Mouse (Mus musculus) v-Abl transformed pro-B cells (cell line): ENCODE data around the gene Vamp2.

Experiments
- in situ Hi-C, 2 experiments: fragments of 400-800 bp; cut with MboI; formaldehyde crosslinking; loops; one replicate each; pipeline ENCODE4 v1.15.1; 2025; ENCODE audit not compliant: unreplicated experiment in 2 of 2

Gene Vamp2

DNA sequence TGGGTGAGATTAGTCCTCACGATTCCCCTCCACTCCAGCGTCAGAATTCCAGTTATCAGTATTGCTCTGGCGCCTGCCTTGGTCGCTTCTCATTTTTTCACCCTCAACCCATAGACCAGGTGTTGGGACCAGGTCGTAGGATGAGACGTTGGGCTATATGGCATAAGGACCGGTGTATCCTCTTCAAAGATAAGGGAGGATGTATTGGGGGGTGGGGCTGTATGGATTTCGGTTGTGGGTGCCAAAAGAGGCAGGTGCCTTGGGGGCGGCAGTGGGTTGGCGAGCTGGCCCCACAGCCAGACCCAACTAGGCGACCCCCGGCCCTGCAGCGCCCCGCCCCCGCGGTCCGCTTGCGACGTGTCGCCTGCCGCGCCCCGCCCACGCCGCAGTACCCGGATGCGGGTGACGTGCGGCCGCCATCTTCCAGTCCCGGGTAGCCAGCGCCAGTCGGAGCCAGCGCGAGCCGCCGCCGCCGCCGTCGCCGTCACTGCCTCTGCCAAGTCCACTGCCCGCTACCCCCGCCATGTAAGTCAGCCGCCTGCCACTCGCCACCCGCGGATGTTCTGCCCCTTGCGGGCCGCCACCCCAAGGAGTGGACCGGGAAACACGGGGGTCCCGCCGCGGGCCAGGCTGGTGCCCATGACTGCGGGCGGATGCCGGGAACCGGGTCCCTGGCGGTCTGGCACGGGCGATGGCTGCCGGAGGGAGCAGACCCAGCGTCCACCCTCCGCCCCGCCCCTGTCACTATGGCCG lies at the start of gene Vamp2:
Gene Vamp2, plus strand, starts transcription at position 388 of the 753 bp plus-strand sequence.
- in situ Hi-C loops = no loop called here

DNA sequence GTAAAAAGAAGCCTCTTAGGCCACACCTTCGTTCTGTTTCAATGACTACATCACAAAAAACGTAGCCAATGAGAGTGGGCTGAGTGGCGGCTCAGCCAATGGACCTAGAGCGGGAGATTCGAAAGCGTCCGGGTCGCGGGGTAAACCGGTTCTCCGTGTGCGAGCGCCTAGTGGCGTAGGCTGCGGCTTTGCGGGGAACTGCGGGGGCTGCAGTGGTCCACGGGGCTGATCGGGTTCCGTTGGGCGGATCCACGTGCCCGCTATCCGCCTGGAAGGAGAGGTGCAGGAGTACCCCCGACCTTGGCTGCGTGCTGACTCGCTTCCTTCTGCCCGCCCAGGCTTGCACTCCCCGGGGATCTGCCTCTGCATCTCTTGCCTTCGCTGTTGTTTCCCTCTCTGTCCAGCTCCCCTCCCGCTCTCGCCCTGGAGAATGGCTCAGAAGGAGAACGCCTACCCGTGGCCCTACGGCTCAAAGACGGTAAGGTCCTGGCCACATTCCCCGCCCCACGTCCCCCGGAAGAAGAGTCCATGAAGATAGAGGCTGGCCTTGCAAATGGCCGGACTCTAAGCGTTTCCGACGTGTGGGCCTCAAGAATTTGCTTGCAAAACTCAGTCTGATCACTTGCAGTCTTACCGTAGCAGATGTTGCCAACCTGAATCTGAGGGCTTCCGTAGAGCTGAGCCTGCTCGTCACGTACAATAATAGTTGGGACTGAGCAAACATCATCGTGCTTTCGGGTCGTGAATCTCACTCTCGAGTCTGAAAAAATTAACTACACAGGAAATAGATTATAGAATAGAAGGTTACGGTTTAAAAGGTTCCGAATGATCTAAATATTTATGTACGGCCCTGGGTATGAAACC lies 42.5 kb upstream of the Vamp2 start, which contains the start of gene Aurkb:
Gene Aurkb, plus strand, starts transcription at position 117 of the 864 bp plus-strand sequence.
- in situ Hi-C loops = no loop called here

DNA sequence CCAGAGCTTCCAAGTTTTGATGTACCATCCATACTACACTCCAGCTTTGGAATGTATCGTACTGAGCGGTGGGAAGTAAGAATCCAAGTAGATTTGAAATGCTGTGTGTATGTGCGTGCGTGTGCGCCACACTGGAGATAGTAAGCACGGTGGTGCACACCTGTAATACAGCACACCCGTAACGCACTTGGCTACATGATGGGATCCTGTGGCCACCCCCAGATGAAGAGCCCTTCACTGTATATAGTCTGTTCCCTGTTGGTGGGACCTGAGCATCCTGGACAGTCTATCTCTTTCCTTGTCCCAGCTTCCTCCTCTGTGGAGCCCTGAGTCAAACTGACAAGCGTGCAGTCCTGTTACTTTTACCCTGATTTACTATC lies 41.9 kb upstream of the Vamp2 start:
- in situ Hi-C loops = no loop called here

DNA sequence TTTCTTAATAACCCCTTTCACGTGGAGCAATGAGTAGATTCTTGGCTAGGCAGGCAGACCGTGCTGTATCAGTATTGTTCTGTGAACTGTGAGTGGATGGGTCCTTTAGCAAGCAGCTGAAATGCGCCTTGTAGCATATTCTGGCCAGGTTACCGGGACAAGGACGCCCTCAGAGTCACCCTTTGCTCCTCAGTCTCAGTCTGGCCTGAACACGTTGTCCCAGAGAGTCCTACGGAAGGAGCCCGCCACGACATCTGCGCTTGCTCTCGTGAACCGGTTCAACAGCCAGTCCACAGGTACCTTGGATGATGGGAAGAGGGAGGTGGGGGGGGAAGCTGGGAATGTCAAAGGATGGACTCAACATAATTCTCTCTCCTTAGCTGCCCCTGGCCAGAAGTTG lies 40.7 kb upstream of the Vamp2 start:
- in situ Hi-C loops = no loop called here

DNA sequence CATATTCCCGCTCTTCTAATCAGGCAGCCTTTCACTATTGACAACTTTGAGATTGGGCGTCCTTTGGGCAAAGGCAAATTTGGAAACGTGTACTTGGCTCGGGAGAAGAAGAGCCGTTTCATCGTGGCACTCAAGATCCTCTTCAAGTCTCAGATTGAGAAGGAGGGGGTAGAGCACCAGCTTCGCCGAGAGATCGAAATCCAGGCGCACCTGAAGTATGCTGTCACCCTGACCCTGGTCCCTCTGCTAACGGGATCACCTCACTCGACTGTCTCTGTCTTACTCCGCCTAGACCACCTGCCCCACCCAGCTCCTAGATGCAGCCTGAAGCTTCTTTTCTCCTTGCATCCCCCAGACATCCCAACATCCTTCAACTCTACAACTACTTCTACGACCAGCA lies 40.1 kb upstream of the Vamp2 start:
- in situ Hi-C loops = no loop called here

DNA sequence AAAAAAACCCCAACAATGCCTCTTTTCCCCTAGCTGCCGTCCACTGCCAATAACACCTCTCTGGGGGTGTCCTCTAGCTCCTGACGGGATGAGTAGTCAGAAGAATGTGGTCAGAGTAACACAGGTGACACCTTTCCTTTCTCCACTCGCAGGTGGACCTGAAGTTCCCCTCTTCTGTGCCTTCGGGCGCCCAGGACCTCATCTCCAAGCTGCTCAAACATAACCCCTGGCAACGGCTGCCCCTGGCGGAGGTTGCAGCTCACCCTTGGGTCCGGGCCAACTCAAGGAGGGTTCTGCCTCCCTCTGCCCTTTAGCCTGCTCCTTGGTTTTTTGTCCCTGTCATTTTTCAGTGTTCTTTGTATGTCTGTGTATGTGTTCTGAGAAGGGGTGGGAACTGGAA lies 37.5 kb upstream of the Vamp2 start:
- in situ Hi-C loops = loop anchor here in 1 of 2 experiments (25.0 kb wide), 1 partner anchor 937 kb away; the partner anchor contains the start of genes Ctdnep1, Elp5, Gabarap and Phf23

DNA sequence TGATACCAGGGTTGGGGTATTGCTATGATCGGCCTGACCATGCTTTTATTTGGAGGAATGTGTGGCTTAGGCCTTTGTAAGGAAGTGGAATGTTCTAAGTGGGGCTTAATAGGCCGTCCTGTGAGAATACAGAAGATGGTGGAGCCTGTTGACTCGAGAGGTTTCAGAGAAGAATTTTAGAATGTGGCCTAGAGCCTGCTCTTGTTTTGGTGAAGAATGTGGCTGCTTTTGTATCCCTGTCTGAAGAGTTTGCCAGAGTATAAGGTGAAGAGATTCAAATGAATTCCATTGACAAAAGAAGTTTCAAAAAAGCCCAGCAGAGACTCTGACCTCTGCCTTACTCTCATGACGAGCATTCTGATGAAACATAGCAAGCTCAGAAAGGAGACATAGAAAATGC lies 36.5 kb upstream of the Vamp2 start:
- in situ Hi-C loops = loop anchor here in 1 of 2 experiments (25.0 kb wide), 1 partner anchor 936 kb away; the partner anchor contains the start of genes Ctdnep1, Elp5, Gabarap and Phf23

DNA sequence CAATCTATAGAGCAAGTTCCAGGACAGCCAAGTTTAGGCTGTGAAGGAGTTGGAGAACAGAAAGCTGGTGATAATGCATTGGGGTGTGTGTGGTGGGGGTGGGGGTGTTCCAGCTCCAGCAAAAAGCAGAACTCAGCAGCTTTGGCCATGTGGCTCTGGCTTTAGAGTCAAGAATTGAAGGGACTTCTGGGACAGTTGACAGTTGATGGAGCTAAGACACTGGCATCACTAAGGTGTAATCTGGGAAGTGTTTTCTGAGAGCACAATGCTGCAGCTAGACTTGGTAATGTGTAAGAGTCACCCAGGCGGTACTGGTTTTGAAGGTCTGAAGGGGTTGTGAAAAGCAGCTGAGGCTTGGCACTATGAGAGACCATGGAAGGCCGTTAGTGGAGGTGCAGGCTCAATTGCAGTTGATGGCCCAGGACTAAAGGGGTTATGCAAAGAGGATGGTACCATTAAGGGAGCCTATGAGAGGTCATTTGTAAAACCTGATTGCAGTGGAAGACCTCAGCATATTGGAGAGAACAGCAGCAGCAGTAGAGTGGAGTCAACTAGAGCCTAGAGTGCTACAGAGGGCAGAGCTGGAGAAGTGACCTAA lies 35.4 kb upstream of the Vamp2 start:
- in situ Hi-C loops = loop anchor here in 1 of 2 experiments (25.0 kb wide), 1 partner anchor 934 kb away; the partner anchor contains the start of genes Ctdnep1, Elp5, Gabarap and Phf23

DNA sequence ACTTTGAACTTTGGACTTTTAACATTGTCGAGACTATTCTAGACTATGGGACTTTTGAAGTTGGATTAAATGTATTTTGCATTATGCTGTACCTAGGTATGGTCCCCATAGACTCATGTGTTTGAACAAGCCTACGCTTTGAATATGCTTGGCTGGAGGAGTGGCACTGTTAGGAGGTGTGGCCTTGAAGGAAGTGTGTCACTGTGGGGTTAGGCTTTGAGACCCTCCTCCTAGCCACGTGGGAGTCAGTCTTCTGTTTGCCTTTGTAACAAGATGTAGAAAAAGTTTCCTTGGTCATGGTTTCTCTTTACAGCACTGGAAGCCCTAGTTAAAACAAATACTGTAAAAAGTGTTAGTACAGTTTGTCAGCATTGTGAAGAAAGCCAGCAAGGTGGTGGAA lies 34.4 kb upstream of the Vamp2 start:
- in situ Hi-C loops = loop anchor here in 1 of 2 experiments (25.0 kb wide), 1 partner anchor 933 kb away; the partner anchor contains the start of genes Ctdnep1, Elp5, Gabarap and Phf23

DNA sequence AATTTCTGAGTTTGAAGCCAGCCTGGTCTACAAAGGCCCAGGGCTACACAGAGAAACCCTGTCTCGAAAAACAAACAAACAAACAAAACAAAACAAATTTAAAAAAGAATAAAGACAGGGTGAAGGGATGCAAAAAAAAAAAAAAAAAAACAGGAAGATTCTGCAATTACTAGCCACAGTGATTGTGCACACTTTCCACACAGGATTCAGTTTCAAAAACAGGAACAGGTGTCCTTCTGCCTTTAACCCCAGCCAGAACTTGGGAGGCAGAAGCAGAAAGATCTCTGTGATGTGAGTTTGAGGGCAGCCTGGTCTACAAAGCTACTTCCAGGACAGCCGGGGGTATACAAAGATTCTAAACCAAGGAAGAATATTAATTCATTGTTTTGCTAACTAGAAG lies 30.0 kb upstream of the Vamp2 start:
- in situ Hi-C loops = loop anchor here in 1 of 2 experiments (25.0 kb wide), 1 partner anchor 929 kb away; the partner anchor contains the start of genes Ctdnep1, Elp5, Gabarap and Phf23

DNA sequence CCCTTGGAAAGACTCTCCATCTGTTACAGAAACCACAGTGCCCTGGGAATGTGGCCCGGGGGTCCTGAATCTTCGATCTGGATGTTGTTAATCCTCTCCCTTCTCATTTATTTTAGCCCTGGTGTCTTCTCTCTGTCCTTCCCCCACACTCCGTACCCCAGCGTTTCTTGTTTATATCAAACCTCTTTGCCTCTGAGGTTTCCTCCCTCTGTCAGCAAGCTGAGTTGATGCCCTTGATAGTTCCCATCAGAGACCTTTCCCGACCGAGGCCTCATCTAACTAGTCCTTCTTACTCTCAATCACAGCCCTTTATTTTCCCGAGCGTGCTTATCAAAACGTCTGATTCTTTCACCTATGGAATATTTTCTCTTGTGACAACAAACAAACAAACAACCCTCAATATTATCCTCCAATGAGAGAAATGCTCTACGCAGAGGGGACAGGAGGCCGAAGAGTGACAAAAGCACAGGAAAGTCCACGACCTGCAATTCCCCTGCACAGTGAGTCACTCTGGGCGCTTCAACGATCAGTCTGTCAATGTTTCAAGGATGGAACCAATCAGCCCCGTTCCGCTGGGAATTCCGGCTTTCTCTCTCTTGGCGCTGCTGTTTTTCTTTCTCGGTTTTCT lies 29.4 kb upstream of the Vamp2 start:
- in situ Hi-C loops = loop anchor here in 1 of 2 experiments (25.0 kb wide), 1 partner anchor 928 kb away; the partner anchor contains the start of genes Ctdnep1, Elp5, Gabarap and Phf23

DNA sequence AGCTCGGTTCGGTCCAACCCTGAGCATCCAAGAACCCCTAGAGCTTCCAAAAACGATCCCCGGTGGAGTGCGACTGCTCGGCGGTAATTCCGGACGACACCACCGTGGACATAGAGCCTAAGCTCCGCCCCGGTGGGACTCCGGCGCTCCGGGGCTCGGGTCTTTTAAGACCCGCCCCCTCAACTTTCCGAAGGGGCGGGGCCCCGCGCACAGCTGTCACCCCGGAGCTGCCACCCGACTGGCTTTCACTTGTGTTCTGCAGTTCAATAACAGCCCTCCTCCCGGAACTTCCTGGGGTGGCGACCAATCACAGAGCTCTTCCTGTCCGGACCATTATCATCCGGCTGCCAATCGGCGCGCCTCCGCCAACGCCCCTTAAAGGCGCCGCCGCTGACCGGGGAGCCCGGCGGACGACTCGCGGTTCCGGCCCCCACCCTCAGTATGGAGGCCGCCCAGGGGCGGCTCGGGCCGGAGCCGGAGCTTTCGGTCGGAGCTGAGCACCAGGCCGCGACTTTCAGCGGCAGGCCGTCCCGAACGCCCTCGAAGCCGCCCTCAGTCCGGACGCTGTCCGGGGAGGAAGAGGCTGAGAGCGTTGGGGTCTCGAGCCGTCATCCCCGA lies 28.8 kb upstream of the Vamp2 start, which contains the start of gene Borcs6:
Gene Borcs6, plus strand, starts transcription at position 361 of the 618 bp plus-strand sequence.
- in situ Hi-C loops = loop anchor here in 1 of 2 experiments (25.0 kb wide), 1 partner anchor 928 kb away; the partner anchor contains the start of genes Ctdnep1, Elp5, Gabarap and Phf23

DNA sequence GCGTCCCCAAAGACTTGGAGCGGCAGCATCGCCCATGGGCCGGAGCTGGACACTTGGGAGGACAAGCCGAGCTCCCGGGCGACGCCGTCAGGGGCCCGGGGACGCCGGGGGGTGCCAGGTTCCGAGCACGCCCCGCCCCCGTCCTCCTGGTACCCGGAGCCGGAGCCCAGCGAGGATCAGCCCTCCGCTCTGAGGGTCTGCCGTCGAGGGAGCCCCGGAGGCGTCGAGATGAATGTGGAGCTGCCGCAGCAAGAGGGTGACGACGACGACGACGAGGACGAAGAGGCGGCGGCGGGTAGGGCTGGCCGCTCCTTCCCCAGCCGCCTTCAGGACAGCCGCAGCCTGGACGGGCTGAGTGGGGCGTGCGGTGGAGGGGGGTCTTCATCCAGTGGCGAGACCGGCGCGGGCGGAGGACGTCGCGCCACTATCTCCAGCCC lies 28.3 kb upstream of the Vamp2 start:
- in situ Hi-C loops = loop anchor here (5.0 to 25.0 kb wide), 3 partner anchors 62 to 927 kb away; partner anchors contain the start of genes 9130213A22Rik (in 1 of the 2), Ctdnep1 (in 1 of the 2), Elp5 (in 1 of the 2) and Gabarap (in 1 of the 2)

DNA sequence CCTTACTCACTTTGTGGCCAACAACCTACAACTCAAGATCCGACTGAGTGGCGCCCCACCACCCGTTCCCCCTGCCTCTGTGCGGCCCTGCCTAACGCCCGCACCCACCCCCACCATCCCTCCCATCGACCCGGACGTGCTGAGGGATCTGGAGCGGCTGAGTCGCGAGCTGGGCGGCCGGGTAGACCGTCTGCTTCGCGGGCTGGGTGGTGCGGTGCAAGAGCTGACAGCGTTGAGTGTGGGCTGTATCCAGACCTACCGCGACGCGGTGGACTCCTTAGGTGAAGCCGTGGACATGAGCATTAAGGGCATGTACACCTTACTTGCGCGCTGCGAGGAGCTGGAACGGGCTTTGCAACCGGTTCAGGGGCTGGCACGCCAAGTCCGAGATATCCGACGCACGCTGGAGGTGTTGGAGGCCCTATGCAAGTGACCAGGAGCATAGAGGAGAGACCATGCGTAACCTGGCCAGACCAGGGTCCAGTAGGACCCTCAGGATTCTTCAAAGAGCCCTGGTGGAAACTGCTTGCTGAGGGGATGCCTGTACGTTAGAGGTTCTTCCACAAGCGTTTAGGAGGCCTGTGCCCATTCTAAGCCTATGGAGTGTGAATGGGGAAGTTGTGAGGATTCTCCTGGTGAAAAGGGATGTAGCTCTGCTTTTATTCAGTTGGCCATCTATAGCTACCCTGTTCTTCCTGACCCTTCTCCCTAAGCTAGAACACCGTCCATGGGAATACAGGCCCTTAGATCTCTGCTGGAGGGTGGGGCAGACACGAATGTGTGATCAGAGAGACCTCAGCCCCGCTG lies 27.6 kb upstream of the Vamp2 start:
- in situ Hi-C loops = loop anchor here (5.0 to 25.0 kb wide), 3 partner anchors 62 to 927 kb away; partner anchors contain the start of genes 9130213A22Rik (in 1 of the 2), Ctdnep1 (in 1 of the 2), Elp5 (in 1 of the 2) and Gabarap (in 1 of the 2)

DNA sequence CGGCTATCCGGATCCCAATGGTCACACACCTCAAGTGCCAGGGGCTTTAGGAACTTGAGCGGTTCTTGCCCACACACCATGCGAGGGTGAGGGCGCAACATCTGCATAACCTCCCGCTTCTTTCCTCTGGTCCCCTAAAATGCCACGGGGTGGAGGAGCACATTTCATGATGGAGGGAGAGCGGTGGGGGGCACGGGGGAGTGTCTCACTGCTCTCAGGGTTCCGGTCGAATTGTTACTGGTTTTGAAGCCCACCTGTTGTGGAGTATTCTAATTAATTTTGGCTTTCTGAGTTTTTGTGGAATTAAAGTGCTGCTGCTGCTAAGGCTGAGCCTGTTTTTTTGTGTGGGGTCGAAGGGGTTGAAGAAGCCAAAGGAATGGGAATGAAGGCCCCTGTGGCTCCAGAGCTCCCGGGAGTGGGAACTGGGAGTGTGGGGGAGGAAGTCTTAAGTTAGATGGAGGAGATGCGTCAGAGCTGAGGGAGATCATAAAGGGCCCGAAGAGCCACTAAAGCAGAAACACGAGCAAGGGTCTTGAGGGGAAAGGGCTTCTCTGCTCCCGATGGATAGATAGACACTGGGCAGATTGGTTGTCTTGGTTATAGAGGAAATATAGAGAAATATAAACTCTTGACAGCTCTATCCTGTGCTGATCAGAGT lies 26.9 kb upstream of the Vamp2 start:
- in situ Hi-C loops = loop anchor here (5.0 to 25.0 kb wide), 3 partner anchors 61 to 926 kb away; partner anchors contain the start of genes 9130213A22Rik (in 1 of the 2), Ctdnep1 (in 1 of the 2), Elp5 (in 1 of the 2) and Gabarap (in 1 of the 2)

DNA sequence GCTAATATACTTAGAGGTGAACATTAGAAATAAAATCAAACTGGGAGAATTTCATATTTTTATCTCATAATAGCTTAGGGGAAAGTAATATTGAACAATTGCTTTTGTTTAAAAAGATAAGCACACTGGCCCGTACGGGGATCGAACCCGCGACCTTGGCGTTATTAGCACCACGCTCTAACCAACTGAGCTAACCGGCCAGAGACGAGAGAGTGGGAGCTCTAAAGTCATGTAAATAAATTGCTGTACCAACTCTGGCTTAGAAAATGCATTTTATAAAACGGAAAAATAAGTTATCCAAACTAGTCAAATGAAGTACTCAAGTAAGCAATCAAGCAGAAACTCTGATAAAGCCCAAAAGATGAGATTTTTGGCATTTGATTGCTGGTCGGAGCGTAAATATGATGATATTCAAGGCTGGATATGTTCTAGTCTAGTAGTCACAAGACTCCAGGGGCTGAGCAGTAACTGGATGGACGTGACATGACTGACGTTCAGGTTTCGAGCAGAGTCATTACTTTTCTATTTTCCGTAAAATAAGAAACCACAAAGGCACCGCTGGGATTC lies 26.0 kb upstream of the Vamp2 start:
- in situ Hi-C loops = loop anchor here (5.0 to 25.0 kb wide), 3 partner anchors 60 to 925 kb away; partner anchors contain the start of genes 9130213A22Rik (in 1 of the 2), Ctdnep1 (in 1 of the 2), Elp5 (in 1 of the 2) and Gabarap (in 1 of the 2)

DNA sequence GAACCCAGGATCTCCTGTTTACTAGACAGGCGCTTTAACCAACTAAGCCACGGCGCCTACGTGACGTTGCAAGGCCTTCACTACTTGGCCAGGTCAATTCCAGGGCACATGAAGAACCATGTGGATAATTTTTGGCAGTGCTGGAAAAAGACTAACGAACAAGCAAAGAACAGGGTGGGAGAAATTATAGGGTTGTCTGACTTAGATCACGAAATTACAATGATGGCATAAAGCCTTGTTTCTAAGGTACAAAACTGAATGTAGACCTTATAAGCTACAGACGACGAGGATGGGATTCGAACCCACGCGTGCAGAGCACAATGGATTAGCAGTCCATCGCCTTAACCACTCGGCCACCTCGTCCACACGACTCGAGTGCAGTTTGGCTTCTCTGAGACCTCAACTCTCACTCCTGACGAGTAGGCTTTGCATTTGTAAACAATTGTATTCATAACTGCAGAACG lies 25.5 kb upstream of the Vamp2 start:
- in situ Hi-C loops = loop anchor here (5.0 to 25.0 kb wide), 3 partner anchors 60 to 925 kb away; partner anchors contain the start of genes 9130213A22Rik (in 1 of the 2), Ctdnep1 (in 1 of the 2), Elp5 (in 1 of the 2) and Gabarap (in 1 of the 2)
